Mouse (Mus musculus) embryonic facial prominence, embryonic 10.5 days (tissue): ENCODE results near the gene Rps6ka1. TPM values are rescaled to one million over a fixed set of nuclear protein-coding genes. Genes with fewer than 3 reads are reported as not detected.

Experiments
- DNase-seq: peaks from one replicate; pipeline ENCODE4 v3.0.0-alpha.2; 2017; ENCODE audit warnings: low spot score
- H3K27ac ChIP-seq: fragments of 300-500 bp; sonication (generic); replicated peaks from 2 replicates; pipeline ENCODE4 v1.5.1; 2016; ENCODE audit warnings: mild to moderate bottlenecking
- H3K27me3 ChIP-seq: fragments of 300-500 bp; sonication (generic); replicated peaks from 2 replicates; pipeline ENCODE4 v1.6.1; 2016; ENCODE audit warnings: low read depth, mild to moderate bottlenecking; ENCODE audit not compliant: poor library complexity, severe bottlenecking
- H3K36me3 ChIP-seq: fragments of 300-500 bp; sonication (generic); replicated peaks from 2 replicates; pipeline ENCODE4 v1.6.1; 2016; ENCODE audit warnings: mild to moderate bottlenecking, moderate library complexity
- H3K4me1 ChIP-seq: fragments of 300-500 bp; sonication (generic); 2 replicates; pipeline ENCODE4 v1.6.1; 2016
- H3K4me3 ChIP-seq: fragments of 300-500 bp; sonication (generic); 2 replicates; pipeline ENCODE4 v1.5.1; 2016; ENCODE audit warnings: mild to moderate bottlenecking, moderate library complexity
- H3K9me3 ChIP-seq: fragments of 300-500 bp; sonication (generic); 2 replicates; pipeline ENCODE4 v1.6.1; 2016; ENCODE audit warnings: mild to moderate bottlenecking
- WGBS: fragments of 180-500 bp; shearing (Covaris S2); methylation state at CpG from one replicate; pipeline ENCODE4 v1.1.7; 2016; 5-methylcytosine and 5-hydroxymethylcytosine counted together
- polyA plus RNA-seq: library from polyadenylated mRNA; unstranded; fragments of >200 nt; fragmentation: Nextera tagmentation; extraction: Ambion mirVana; gene quantifications from 2 replicates; pipeline ENCODE4 v1.2.1, GENCODE M21; 2016

Gene Rps6ka1
- polyA plus RNA-seq, 1 experiment from 2014 or later: 46.6 TPM

DNA sequence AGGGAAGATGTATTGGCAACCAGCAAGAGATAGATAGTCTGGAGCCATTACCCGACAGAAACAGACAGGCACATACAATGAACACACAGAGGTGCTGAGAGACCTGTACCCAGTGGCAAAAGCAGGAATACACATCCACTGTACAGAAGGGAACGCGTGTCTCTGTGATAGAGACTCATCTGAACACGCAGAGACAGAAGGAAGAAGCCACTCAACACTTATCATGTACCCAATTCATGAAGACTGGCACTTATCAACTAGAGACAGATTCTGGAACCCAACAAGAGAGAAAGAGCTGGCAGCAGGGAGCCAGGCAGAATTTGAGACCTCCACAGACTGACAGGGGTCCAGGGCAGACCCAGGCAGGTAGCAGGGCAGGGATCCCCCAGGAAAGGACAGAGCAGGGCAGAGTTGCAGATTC, 14.2 kb downstream of the Rps6ka1 start:
- Histone ChIP-seq H3K4me1 (peaks cover 30% of the 10 kb centered on the region), H3K36me3 (peaks cover 45% of the 10 kb centered on the region), H3K27me3 (no peaks in the 10 kb centered on the region), H3K27ac (no peak overlapping the region), H3K4me3 (no peak overlapping the region), H3K9me3 (no peaks in the 10 kb centered on the region)
- 89% methylated on average over 4 of the region's 4 CpGs for WGBS
- DNase-seq: no peak

DNA sequence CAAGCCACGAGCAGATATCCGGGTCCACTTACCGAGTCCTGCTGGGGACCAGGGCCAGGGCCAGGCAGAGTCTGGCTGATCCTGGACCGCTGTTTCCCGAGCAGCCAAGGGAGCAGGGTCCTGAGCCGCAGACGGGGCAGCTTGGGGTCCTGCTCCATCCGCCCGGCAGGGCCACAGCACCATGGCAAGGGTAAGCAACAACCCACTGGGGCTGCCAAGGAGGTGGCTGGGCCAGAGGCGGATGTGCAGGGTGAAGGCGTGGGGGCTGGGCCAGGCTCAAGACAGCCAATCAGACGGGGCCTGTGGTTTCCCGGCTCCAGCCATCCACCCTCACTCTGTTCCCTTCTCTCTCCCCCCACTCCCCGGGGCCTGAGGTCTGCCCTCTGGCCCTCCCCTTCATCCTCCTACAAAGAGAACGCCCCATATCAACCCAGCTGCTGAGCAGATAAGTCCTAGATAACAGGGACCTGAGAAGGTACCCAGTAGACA, 14.7 kb downstream of the Rps6ka1 start:
- Histone ChIP-seq H3K27ac (peak overlapping the region; percentile 15; the same call in 1 of the 2 replicates), H3K4me3 (no peak overlapping the region; the same call in 1 of the 2 replicates), H3K9me3 (no peaks in the 10 kb centered on the region), H3K36me3 (peaks cover 47% of the 10 kb centered on the region), H3K4me1 (peaks cover 30% of the 10 kb centered on the region), H3K27me3 (no peaks in the 10 kb centered on the region)
- 70% methylated on average over 15 of the region's 15 CpGs for WGBS
- no peak for DNase-seq

DNA sequence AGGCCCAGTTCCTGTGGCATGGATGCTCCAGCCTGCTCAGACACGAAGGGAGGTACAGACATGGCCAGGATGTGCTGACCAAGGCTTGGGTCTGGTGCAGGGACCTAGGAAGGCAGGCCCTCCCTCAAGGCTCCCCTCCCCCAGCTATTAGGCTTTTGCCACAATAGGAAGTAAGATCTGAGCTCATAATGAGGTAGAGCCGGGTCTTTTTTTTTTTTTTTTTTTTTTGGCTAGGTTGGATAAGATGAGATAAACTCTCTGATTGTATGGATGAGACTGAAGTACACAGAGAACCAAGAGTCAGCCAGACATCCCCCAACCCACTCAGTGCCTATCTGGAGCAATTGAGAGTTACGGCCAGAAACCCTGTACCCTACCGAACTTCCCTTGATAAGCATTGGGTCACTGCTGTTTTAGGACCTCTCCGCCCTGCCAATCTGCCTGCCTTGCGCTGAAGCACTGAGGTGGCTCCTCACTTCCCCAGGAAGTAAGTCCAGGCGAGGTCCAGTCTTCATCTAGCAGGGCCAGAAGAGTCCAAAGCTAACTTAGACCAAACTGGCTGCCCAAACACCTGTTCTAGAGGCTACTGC, 15.3 kb downstream of the Rps6ka1 start:
- Histone ChIP-seq H3K4me1 (peaks cover 30% of the 10 kb centered on the region), H3K36me3 (peaks cover 42% of the 10 kb centered on the region), H3K4me3 (no peak overlapping the region; the same call in 1 of the 2 replicates), H3K27me3 (no peaks in the 10 kb centered on the region), H3K27ac (peak overlapping the region; percentile 15; the same call in 1 of the 2 replicates), H3K9me3 (no peaks in the 10 kb centered on the region)
- WGBS: 88% methylated on average over 7 of the region's 7 CpGs
- DNase-seq: no peak

- Histone ChIP-seq H3K4me3 (no peak overlapping the region), H3K27me3 (no peaks in the 10 kb centered on the region), H3K4me1 (peaks cover 24% of the 10 kb centered on the region), H3K9me3 (no peaks in the 10 kb centered on the region), H3K27ac (peak overlapping the region; percentile 81), H3K36me3 (peaks cover 81% of the 10 kb centered on the region)
- DNase-seq: no peak
- WGBS: 73% methylated on average over 5 of the region's 5 CpGs
Observed at GRCm38 (mm10) chr4:133865231-133865630, 22.4 kb downstream of the Rps6ka1 start.

DNA sequence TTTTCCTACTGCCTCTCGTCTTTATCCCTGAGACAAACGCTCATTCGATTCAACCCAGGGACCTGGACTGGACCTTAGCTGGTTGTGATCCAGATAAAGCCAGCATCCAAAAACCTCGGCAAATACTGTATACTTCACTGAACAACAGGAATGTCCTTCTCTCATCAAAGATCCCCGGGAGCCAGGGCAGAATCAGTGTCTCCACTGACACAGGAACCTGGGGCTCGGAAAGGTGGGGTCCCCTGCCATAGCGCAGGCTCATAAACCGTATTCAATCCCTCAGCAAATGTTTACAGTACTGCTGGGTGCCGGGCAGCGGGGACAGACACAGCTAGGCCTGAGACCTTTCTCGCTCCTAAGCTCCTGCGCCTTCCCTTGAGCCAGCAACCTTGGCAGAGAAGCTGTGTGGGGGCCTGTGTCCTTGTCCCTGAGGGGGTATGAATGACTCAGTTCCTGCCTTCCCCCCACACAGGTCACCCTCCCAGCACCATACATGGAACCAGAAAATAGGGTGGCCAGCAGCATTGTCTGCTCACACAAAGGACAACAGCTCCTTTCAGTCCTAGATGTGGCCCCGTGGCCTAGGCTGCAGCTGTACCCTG, 23.1 kb downstream of the Rps6ka1 start:
- H3K4me1 ChIP-seq: peaks cover 24% of the 10 kb centered on the region
- peak overlapping the region; percentile 81 for H3K27ac ChIP-seq
- peaks cover 84% of the 10 kb centered on the region for H3K36me3 ChIP-seq
- H3K27me3 ChIP-seq: no peaks in the 10 kb centered on the region
- WGBS: 54% methylated on average over 13 of the region's 13 CpGs
- no peak overlapping the region for H3K4me3 ChIP-seq
- no peak for DNase-seq
- no peaks in the 10 kb centered on the region for H3K9me3 ChIP-seq

DNA sequence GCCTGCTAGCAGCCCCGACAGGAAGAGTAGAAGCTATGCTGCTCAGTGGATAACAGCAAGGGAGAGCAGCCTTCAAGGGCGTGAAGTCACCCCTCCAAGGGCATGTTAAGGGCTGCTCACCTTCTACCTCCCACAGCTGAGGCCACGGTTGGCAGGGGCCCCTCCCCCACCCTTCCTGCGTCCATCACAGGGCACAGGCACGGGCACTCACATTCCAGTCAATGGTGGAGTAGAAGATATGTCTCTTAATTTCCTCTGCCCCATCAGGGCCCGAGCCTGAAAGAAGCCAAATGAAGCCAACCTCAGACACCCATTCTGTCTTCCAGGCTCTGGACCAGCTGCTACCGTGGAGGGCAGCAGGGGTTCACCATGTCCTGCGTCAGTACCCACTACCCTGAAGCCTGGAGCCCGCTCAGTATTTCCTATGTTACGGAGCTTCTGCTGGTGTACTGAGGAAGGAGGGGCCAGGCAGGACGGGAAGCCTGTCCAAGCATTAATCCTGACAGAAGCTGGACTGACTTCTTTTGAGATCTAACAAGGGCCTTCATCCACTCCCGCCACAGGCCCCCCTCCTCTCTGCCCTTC, 23.7 kb downstream of the Rps6ka1 start:
- Histone ChIP-seq H3K27ac (peak overlapping the region; percentile 81), H3K4me1 (peaks cover 24% of the 10 kb centered on the region), H3K36me3 (peaks cover 84% of the 10 kb centered on the region), H3K27me3 (no peaks in the 10 kb centered on the region), H3K9me3 (no peaks in the 10 kb centered on the region), H3K4me3 (no peak overlapping the region)
- 63% methylated on average over 12 of the region's 12 CpGs for WGBS
- DNase-seq: no peak

DNA sequence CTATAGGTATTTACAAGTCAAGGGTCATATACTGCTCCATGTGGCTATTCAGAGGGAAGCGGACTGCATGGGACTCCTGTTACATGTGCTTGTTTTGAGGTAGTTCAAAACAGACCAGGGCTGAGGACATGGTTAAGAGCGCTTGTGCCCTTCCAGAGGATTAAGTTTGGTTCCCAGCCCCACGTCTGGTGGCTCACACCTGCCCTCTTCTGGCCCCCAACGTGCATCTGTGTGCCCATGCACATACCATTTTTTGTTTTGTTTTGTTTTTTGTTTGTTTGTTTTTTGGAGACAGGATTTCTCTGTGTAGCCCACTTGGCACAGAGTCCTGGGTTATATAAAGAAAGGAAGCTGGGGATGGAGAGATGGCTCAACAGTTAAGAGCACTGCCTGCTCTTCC, 30.1 kb downstream of the Rps6ka1 start:
- no peak overlapping the region for H3K4me3 ChIP-seq
- H3K9me3 ChIP-seq: no peaks in the 10 kb centered on the region
- DNase-seq: no peak
- 73% methylated on average over 4 of the region's 4 CpGs for WGBS
- peaks cover 61% of the 10 kb centered on the region for H3K36me3 ChIP-seq
- no peak overlapping the region for H3K27ac ChIP-seq
- no peaks in the 10 kb centered on the region for H3K27me3 ChIP-seq
- H3K4me1 ChIP-seq: no peaks in the 10 kb centered on the region

DNA sequence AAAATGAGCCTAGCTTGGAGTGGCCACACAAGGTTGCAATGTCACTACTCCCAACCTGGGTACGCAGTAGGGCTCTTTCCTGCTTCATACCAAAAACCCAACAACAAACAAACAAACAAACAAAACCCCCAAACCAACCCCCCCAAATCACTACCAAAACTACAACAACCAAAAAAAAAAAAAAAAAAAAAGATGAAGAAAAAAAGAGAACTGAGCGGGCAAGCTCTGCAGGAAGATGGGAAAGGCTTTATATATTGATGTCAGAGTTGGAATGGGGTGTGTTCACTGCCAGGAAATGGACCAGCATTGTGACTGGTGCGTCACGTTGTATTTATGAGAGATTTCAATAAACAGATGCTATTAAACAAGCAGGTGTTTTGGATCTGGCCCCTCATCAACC, 33.0 kb downstream of the Rps6ka1 start:
- peaks cover 48% of the 10 kb centered on the region for H3K36me3 ChIP-seq
- H3K27ac ChIP-seq: no peak overlapping the region
- no peaks in the 10 kb centered on the region for H3K27me3 ChIP-seq
- no peak overlapping the region for H3K4me3 ChIP-seq
- H3K4me1 ChIP-seq: no peaks in the 10 kb centered on the region
- 96% methylated on average over 4 of the region's 4 CpGs for WGBS
- no peak for DNase-seq
- no peaks in the 10 kb centered on the region for H3K9me3 ChIP-seq

- WGBS: 75% methylated on average over 10 of the region's 10 CpGs
- H3K4me3 ChIP-seq: no peak overlapping the region
- peaks cover 45% of the 10 kb centered on the region for H3K36me3 ChIP-seq
- no peak for DNase-seq
- H3K9me3 ChIP-seq: no peaks in the 10 kb centered on the region
- H3K27me3 ChIP-seq: no peaks in the 10 kb centered on the region
- no peak overlapping the region for H3K27ac ChIP-seq
- no peaks in the 10 kb centered on the region for H3K4me1 ChIP-seq
Observed at GRCm38 (mm10) chr4:133853630-133854029, 34.0 kb downstream of the Rps6ka1 start.

- Histone ChIP-seq H3K27ac (no peak overlapping the region), H3K36me3 (peaks cover 46% of the 10 kb centered on the region), H3K9me3 (no peaks in the 10 kb centered on the region), H3K4me1 (peaks cover 3% of the 10 kb centered on the region; the same call in 1 of the 2 replicates), H3K4me3 (no peak overlapping the region), H3K27me3 (no peaks in the 10 kb centered on the region)
- DNase-seq: no peak
- 92% methylated on average over 1 of the region's 1 CpGs for WGBS
Observed at GRCm38 (mm10) chr4:133846625-133847024, 41.0 kb downstream of the Rps6ka1 start.

DNA sequence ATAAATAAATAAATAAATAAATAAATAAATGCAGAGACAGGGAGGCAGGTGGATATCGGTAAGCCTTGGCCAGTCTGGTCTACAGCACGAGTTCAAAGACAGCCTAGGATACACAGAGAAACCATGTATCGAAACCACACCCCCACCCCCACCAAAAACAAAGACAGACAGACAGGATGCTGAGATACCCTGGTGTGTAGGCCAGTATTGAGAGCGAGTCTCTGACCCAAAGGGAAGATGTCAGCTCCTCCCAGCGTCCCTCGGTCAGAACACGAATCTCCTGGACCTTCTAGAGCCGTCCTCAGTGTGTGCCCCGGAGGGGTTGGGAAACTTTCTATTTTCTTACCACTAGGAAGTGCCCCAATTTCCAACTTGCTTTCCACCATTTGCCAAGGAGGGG, 42.5 kb downstream of the Rps6ka1 start:
- H3K36me3 ChIP-seq: peaks cover 31% of the 10 kb centered on the region
- 88% methylated on average over 9 of the region's 9 CpGs for WGBS
- DNase-seq: no peak
- H3K27ac ChIP-seq: no peak overlapping the region
- no peak overlapping the region for H3K4me3 ChIP-seq
- H3K4me1 ChIP-seq: peaks cover 8% of the 10 kb centered on the region
- no peaks in the 10 kb centered on the region for H3K9me3 ChIP-seq
- no peaks in the 10 kb centered on the region for H3K27me3 ChIP-seq

GRCm38 (mm10) chr4:133844209-133844841, 43.3 kb downstream of the Rps6ka1 start:
- whole genome bisulfite sequencing: 72% methylated on average over 14 of the region's 14 CpGs
- no peak overlapping the region for H3K4me3 ChIP-seq
- H3K4me1 ChIP-seq: peaks cover 8% of the 10 kb centered on the region
- DNase-seq: no peak
- H3K9me3 ChIP-seq: no peaks in the 10 kb centered on the region
- no peak overlapping the region for H3K27ac ChIP-seq
- no peaks in the 10 kb centered on the region for H3K27me3 ChIP-seq
- peaks cover 27% of the 10 kb centered on the region for H3K36me3 ChIP-seq
